Mouse (Mus musculus): ENCODE data around the gene Ppp1r27.

DNA sequence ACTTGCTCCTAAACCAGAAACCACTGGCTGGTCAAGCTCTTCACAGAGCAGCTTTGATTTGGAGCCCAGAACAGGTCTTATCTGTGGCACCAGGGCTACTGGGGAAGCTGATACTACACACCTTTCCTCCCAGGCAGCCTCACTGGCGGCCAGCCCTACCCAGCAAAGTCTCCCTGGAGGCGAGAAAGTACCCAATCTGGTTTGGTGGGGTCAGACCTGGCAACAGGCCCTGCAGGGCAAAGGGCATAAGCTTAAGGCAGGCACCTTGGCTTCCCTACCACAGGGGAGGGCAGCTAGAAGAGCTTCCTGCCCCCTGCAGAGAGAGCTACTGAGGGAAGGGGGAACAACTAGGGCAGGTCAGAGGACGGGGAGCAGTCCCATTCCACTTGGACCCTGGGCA, 50.6 kb downstream of the Ppp1r27 start:
- no peak for TF ChIP-seq CTCF (IDR thresholded peaks at IDR 0.05)
- TF ChIP-seq EP300 (IDR thresholded peaks at IDR 0.05) = no peak
